Mouse (Mus musculus): ENCODE measurements around the gene Fam149b. TPM values are rescaled to one million over a fixed set of nuclear protein-coding genes. Genes with fewer than 3 reads are reported as not detected.

Gene Fam149b
- polyA plus RNA-seq, 1 experiment from 2014 or later = 37.0 TPM

GRCm38 (mm10) chr14:20400071-20400470, 52.1 kb downstream of the Fam149b start:
- WGBS = 48% methylated on average over 1 of the region's 1 CpGs
- H3K9ac ChIP-seq (ENCODE audit: low read length) = no peak overlapping the region
- H3K27ac ChIP-seq (ENCODE audit: low read depth, low read length) = no peak overlapping the region
- no peaks in the 10 kb centered on the region for H3K9me3 ChIP-seq (replicated peaks; ENCODE audit: control insufficient read depth, low read length)
- H3K4me3 ChIP-seq (ENCODE audit: low read depth, low read length) = no peak overlapping the region
- no peaks in the 10 kb centered on the region for H3K27me3 ChIP-seq (replicated peaks; ENCODE audit: control insufficient read depth, insufficient read depth, low read length)
- ATAC-seq (no peak), DNase-seq (ENCODE audit: low spot score) (peak; percentile 38)
- no peaks in the 10 kb centered on the region for H3K36me3 ChIP-seq (ENCODE audit: control insufficient read depth, insufficient read depth, low read length)
- no peak overlapping the region for H3K4me2 ChIP-seq (ENCODE audit: low read length)
- H3K4me1 ChIP-seq (ENCODE audit: control insufficient read depth, insufficient read depth, low read length) = no peaks in the 10 kb centered on the region

- no peaks in the 10 kb centered on the region for H3K36me3 ChIP-seq (ENCODE audit: control insufficient read depth, insufficient read depth, low read length)
- no peaks in the 10 kb centered on the region for H3K9me3 ChIP-seq (replicated peaks; ENCODE audit: control insufficient read depth, low read length)
- ATAC-seq (no peak), DNase-seq (ENCODE audit: low spot score) (peak; percentile 2)
- WGBS = 82% methylated on average over 7 of the region's 7 CpGs
- H3K4me1 ChIP-seq (ENCODE audit: control insufficient read depth, insufficient read depth, low read length) = no peaks in the 10 kb centered on the region
- H3K9ac ChIP-seq (ENCODE audit: low read length) = no peak overlapping the region
- no peak overlapping the region for H3K4me2 ChIP-seq (ENCODE audit: low read length)
- no peaks in the 10 kb centered on the region for H3K27me3 ChIP-seq (replicated peaks; ENCODE audit: control insufficient read depth, insufficient read depth, low read length)
- no peak overlapping the region for H3K27ac ChIP-seq (ENCODE audit: low read depth, low read length)
- no peak overlapping the region for H3K4me3 ChIP-seq (ENCODE audit: low read depth, low read length)
Observed at GRCm38 (mm10) chr14:20422257-20422656, 74.3 kb downstream of the Fam149b start.

- ATAC-seq = no peak
- no peaks in the 10 kb centered on the region for H3K27me3 ChIP-seq (replicated peaks; ENCODE audit: control insufficient read depth, insufficient read depth, low read length)
- no peak for DNase-seq (ENCODE audit: low spot score)
- no peak overlapping the region for H3K9ac ChIP-seq (ENCODE audit: low read length)
- no peak overlapping the region for H3K4me3 ChIP-seq (ENCODE audit: low read depth, low read length)
- H3K9me3 ChIP-seq (replicated peaks; ENCODE audit: control insufficient read depth, low read length) = no peaks in the 10 kb centered on the region
- no peaks in the 10 kb centered on the region for H3K36me3 ChIP-seq (ENCODE audit: control insufficient read depth, insufficient read depth, low read length)
- no peak overlapping the region for H3K4me2 ChIP-seq (ENCODE audit: low read length)
- H3K4me1 ChIP-seq (ENCODE audit: control insufficient read depth, insufficient read depth, low read length) = no peaks in the 10 kb centered on the region
- WGBS = 89% methylated on average over 6 of the region's 6 CpGs
- no peak overlapping the region for H3K27ac ChIP-seq (ENCODE audit: low read depth, low read length)
Observed at GRCm38 (mm10) chr14:20423046-20423445, 75.1 kb downstream of the Fam149b start.

GRCm38 (mm10) chr14:20428593-20428992, 80.6 kb downstream of the Fam149b start:
- no peak overlapping the region for H3K9ac ChIP-seq (ENCODE audit: low read length)
- DNase-seq (ENCODE audit: low spot score) = no peak
- no peaks in the 10 kb centered on the region for H3K9me3 ChIP-seq (replicated peaks; ENCODE audit: control insufficient read depth, low read length)
- WGBS = 39% methylated on average over 1 of the region's 1 CpGs
- H3K4me3 ChIP-seq (ENCODE audit: low read depth, low read length) = no peak overlapping the region
- H3K27me3 ChIP-seq (replicated peaks; ENCODE audit: control insufficient read depth, insufficient read depth, low read length) = no peaks in the 10 kb centered on the region
- no peak overlapping the region for H3K4me2 ChIP-seq (ENCODE audit: low read length)
- H3K4me1 ChIP-seq (ENCODE audit: control insufficient read depth, insufficient read depth, low read length) = no peaks in the 10 kb centered on the region
- H3K36me3 ChIP-seq (ENCODE audit: control insufficient read depth, insufficient read depth, low read length) = no peaks in the 10 kb centered on the region
- no peak for ATAC-seq
- H3K27ac ChIP-seq (ENCODE audit: low read depth, low read length) = no peak overlapping the region

- Histone ChIP-seq H3K9me3 (replicated peaks; ENCODE audit: control insufficient read depth, low read length) (no peaks in the 10 kb centered on the region), H3K4me3 (ENCODE audit: low read depth, low read length) (no peak overlapping the region), H3K4me1 (ENCODE audit: control insufficient read depth, insufficient read depth, low read length) (no peaks in the 10 kb centered on the region), H3K4me2 (ENCODE audit: low read length) (no peak overlapping the region), H3K27ac (ENCODE audit: low read depth, low read length) (no peak overlapping the region), H3K9ac (ENCODE audit: low read length) (no peak overlapping the region), H3K27me3 (replicated peaks; ENCODE audit: control insufficient read depth, insufficient read depth, low read length) (no peaks in the 10 kb centered on the region), H3K36me3 (ENCODE audit: control insufficient read depth, insufficient read depth, low read length) (no peaks in the 10 kb centered on the region)
- ATAC-seq (no peak), DNase-seq (ENCODE audit: low spot score) (no peak)
- WGBS = 53% methylated on average over 1 of the region's 1 CpGs
Observed at GRCm38 (mm10) chr14:20429833-20430232, 81.9 kb downstream of the Fam149b start.

GRCm38 (mm10) chr14:20431726-20432125, 83.8 kb downstream of the Fam149b start:
- H3K36me3 ChIP-seq (ENCODE audit: control insufficient read depth, insufficient read depth, low read length) = no peaks in the 10 kb centered on the region
- WGBS = 86% methylated on average over 6 of the region's 6 CpGs

GRCm38 (mm10) chr14:20432420-20432819, 84.5 kb downstream of the Fam149b start:
- H3K4me3 ChIP-seq (ENCODE audit: low read depth, low read length) = no peak overlapping the region
- no peaks in the 10 kb centered on the region for H3K36me3 ChIP-seq (ENCODE audit: control insufficient read depth, insufficient read depth, low read length)
- ATAC-seq (no peak), DNase-seq (ENCODE audit: low spot score) (no peak)
- H3K4me1 ChIP-seq (ENCODE audit: control insufficient read depth, insufficient read depth, low read length) = no peaks in the 10 kb centered on the region
- no peaks in the 10 kb centered on the region for H3K27me3 ChIP-seq (replicated peaks; ENCODE audit: control insufficient read depth, insufficient read depth, low read length)
- no peak overlapping the region for H3K4me2 ChIP-seq (ENCODE audit: low read length)
- H3K9ac ChIP-seq (ENCODE audit: low read length) = no peak overlapping the region
- H3K27ac ChIP-seq (ENCODE audit: low read depth, low read length) = no peak overlapping the region
- 91% methylated on average over 4 of the region's 4 CpGs for WGBS
- H3K9me3 ChIP-seq (replicated peaks; ENCODE audit: control insufficient read depth, low read length) = no peaks in the 10 kb centered on the region

More at GRCm38 (mm10) chr14:20431726-20432125, 83.8 kb downstream of the Fam149b start:
- Histone ChIP-seq H3K27ac (ENCODE audit: low read depth, low read length) (no peak overlapping the region), H3K4me3 (ENCODE audit: low read depth, low read length) (no peak overlapping the region), H3K4me2 (ENCODE audit: low read length) (no peak overlapping the region), H3K27me3 (replicated peaks; ENCODE audit: control insufficient read depth, insufficient read depth, low read length) (no peaks in the 10 kb centered on the region), H3K4me1 (ENCODE audit: control insufficient read depth, insufficient read depth, low read length) (no peaks in the 10 kb centered on the region), H3K9me3 (replicated peaks; ENCODE audit: control insufficient read depth, low read length) (no peaks in the 10 kb centered on the region), H3K9ac (ENCODE audit: low read length) (no peak overlapping the region)
- no peak for DNase-seq (ENCODE audit: low spot score)
- no peak for ATAC-seq

Other genes starting within 250 kb of the Fam149b start
- 18.4 and 19.3 TPM in 2 replicates for gene Saysd1, start 209.6 kb upstream of the Fam149b start, polyA plus RNA-seq (2014; fragmentation: Nextera tagmentation; extraction: Ambion mirVana)
- 2.5 and 3.1 TPM in 2 replicates for gene Kcnk5, start 166.4 kb upstream of the Fam149b start, polyA plus RNA-seq (2014; fragmentation: Nextera tagmentation; extraction: Ambion mirVana)
- gene Kcnk16, start 79.0 kb upstream of the Fam149b start, polyA plus RNA-seq (2014; fragmentation: Nextera tagmentation; extraction: Ambion mirVana) = not detected in 2 replicates
- 11.1 and 14.7 TPM in 2 replicates for gene Nudt13, start 53.5 kb upstream of the Fam149b start, polyA plus RNA-seq (2014; fragmentation: Nextera tagmentation; extraction: Ambion mirVana)
- gene Ecd, start within 50 bp of the Fam149b start, polyA plus RNA-seq (2014; fragmentation: Nextera tagmentation; extraction: Ambion mirVana) = 56.9 and 58.6 TPM in 2 replicates
- gene Dnajc9, start 40.7 kb downstream of the Fam149b start, polyA plus RNA-seq (2014; fragmentation: Nextera tagmentation; extraction: Ambion mirVana) = 140 and 165 TPM in 2 replicates
- 68.4 and 72.3 TPM in 2 replicates for gene Mrps16, start 45.5 kb downstream of the Fam149b start, polyA plus RNA-seq (2014; fragmentation: Nextera tagmentation; extraction: Ambion mirVana)
- gene Cfap70, start 104.1 kb downstream of the Fam149b start, polyA plus RNA-seq (2014; fragmentation: Nextera tagmentation; extraction: Ambion mirVana) = 0.98 and 2.7 TPM in 2 replicates
- 12.3 and 14.8 TPM in 2 replicates for gene Anxa7, start 132.0 kb downstream of the Fam149b start, polyA plus RNA-seq (2014; fragmentation: Nextera tagmentation; extraction: Ambion mirVana)
- gene Mss51, start 148.7 kb downstream of the Fam149b start, polyA plus RNA-seq (2014; fragmentation: Nextera tagmentation; extraction: Ambion mirVana) = 0.20 and 0.30 TPM in 2 replicates
- gene Ppp3cb, start 198.4 kb downstream of the Fam149b start, polyA plus RNA-seq (2014; fragmentation: Nextera tagmentation; extraction: Ambion mirVana) = 83.5 and 90.2 TPM in 2 replicates

Data from forebrain, embryonic 14.5 days (tissue).